Mouse (Mus musculus): ENCODE results near the gene Pfn1. TPM values are rescaled to one million over a fixed set of nuclear protein-coding genes. Genes with fewer than 3 reads are reported as not detected.

Gene Pfn1
- total and polyA plus RNA-seq, 2 experiments from 2014 or later = 903 to 959 TPM

DNA sequence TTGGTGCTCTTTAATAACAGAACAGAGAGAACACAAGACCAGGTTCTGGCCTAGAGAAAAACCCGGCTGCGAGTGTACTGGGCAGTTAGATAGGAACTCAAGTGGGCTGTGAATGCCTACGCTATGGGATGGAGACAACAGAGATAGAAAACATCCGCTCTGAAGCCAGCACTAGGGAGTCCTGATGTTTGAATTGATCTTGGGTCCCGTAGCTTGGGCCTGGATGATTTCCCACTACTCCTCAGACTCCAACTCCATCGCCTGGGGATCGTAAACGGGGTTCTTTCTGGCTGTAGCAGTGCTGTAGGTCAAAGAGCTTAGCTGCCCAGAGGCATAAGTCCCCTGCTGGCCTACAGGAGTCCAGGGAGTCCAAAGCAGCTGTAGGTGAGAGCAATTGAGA is 33.9 kb upstream of the Pfn1 start:
- Histone ChIP-seq H3K36me3 (replicated peaks; ENCODE audit: control insufficient read depth, insufficient read depth, low read length) (peaks cover 26% of the 10 kb centered on the region), H3K9me3 (replicated peaks; ENCODE audit: control insufficient read depth, low read length) (no peaks in the 10 kb centered on the region), H3K4me2 (ENCODE audit: low read depth, low read length) (peak overlapping the region; percentile 71), H3K4me1 (ENCODE audit: control insufficient read depth, insufficient read depth) (peaks cover 20% of the 10 kb centered on the region), H3K4me3 (ENCODE audit: low read depth, low read length) (peak overlapping the region; percentile 69), H3K9ac (replicated peaks; ENCODE audit: low read depth, low read length) (peak overlapping the region; percentile 62), H3K27ac (ENCODE audit: low read depth) (peak overlapping the region; percentile 82), H3K27me3 (ENCODE audit: control insufficient read depth, insufficient read depth, low read length) (no peaks in the 10 kb centered on the region)
- no peak for ATAC-seq (ENCODE audit: insufficient read depth, low read depth)
- 12% methylated on average over 8 of the region's 8 CpGs for WGBS
- TF ChIP-seq CTCF (IDR thresholded peaks at IDR 0.05; ENCODE audit: low read depth) (no peak), EP300 (IDR thresholded peaks at IDR 0.05; ENCODE audit: low read depth) (no peak)
- no peak for DNase-seq (ENCODE audit: low spot score)

DNA sequence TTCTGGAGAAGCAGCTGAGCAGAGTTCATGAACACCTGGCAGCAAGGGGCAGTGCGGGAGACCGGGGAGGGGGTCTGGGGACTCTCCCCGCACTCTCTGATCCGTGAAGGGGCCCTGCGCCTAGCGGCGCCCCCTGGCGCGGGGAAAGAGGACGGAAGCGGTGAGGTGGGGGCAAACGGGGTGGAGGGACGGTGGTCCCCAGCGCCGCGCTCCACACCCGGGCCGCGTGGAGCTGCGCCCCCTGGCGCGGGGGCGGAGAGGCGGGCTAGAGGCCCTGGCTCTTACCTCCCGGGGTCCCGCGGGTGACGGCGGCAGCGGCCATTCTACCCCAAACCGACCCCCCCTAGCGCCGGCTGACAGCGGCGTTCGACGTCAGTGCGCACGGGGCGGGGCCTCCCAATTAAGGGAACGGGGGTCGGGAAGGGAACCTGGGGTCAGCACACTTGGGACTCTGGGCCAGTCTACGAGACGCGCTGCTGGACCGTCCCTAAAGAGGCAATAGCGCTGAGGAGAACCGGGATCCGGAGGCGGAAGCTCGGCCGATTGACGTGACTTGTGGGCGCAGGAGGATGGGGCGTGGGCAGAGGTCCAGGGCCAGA is 33.3 kb upstream of the Pfn1 start, which contains the start of gene Camta2:
TSS of gene Camta2 (minus strand) at position 505 of the 599 bp plus-strand sequence.
- under 1% methylated on average over 54 of the region's 55 CpGs for WGBS
- peak within 1 kb of the TSS; percentile 82 for H3K27ac ChIP-seq (ENCODE audit: low read depth)
- peak within 1 kb of the TSS; percentile 69 for H3K4me3 ChIP-seq (ENCODE audit: low read depth, low read length)
- peak; percentile 76 for DNase-seq (ENCODE audit: low spot score)
- peak; percentile 86 for ATAC-seq (ENCODE audit: insufficient read depth, low read depth)
- H3K27me3 ChIP-seq (ENCODE audit: control insufficient read depth, insufficient read depth, low read length) = no peaks in the 10 kb centered on the region
- peaks cover 20% of the 10 kb centered on the region for H3K4me1 ChIP-seq (ENCODE audit: control insufficient read depth, insufficient read depth)
- peak within 1 kb of the TSS; percentile 62 for H3K9ac ChIP-seq (replicated peaks; ENCODE audit: low read depth, low read length)
- no peaks in the 10 kb centered on the region for H3K9me3 ChIP-seq (replicated peaks; ENCODE audit: control insufficient read depth, low read length)
- H3K4me2 ChIP-seq (ENCODE audit: low read depth, low read length) = peak within 1 kb of the TSS; percentile 71
- TF ChIP-seq EP300 (IDR thresholded peaks at IDR 0.05; ENCODE audit: low read depth) (peak; percentile 56; the same call in 1 of the 2 replicates), CTCF (IDR thresholded peaks at IDR 0.05; ENCODE audit: low read depth) (peak; percentile 40)
- H3K36me3 ChIP-seq (replicated peaks; ENCODE audit: control insufficient read depth, insufficient read depth, low read length) = peaks cover 32% of the 10 kb centered on the region

- peak overlapping the region; percentile 69 for H3K4me3 ChIP-seq (ENCODE audit: low read depth, low read length)
- no peak for DNase-seq (ENCODE audit: low spot score)
Measured at GRCm38 (mm10) chr11:70686901-70687566, 32.6 kb upstream of the Pfn1 start.

DNA sequence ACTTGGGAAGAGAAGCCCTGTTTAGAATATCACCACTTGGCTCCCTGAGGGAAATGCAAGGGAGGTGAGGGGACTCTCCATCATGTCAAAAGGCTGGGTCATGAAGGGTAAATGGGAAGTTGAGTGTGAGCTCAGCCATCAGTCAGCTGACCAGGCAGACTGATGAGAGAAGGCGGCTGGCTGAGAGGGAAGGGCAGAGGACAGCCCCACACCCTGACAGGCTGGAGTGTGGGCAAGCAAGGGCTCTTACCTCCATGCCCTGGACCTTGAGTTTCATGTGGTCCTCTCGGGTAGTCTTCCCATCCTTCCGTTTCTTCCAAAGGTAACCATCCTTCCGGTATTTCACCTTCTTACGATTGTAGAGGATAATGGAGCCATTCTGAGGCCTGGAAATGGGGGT is 29.2 kb upstream of the Pfn1 start:
- H3K27ac ChIP-seq (ENCODE audit: low read depth) = no peak overlapping the region
- ATAC-seq (ENCODE audit: insufficient read depth, low read depth) = no peak
- no peaks in the 10 kb centered on the region for H3K9me3 ChIP-seq (replicated peaks; ENCODE audit: control insufficient read depth, low read length)
- no peak for TF ChIP-seq CTCF (IDR thresholded peaks at IDR 0.05; ENCODE audit: low read depth)
- TF ChIP-seq EP300 (IDR thresholded peaks at IDR 0.05; ENCODE audit: low read depth) = no peak
- WGBS = 83% methylated on average over 5 of the region's 5 CpGs
- H3K36me3 ChIP-seq (replicated peaks; ENCODE audit: control insufficient read depth, insufficient read depth, low read length) = peaks cover 64% of the 10 kb centered on the region
- no peaks in the 10 kb centered on the region for H3K27me3 ChIP-seq (ENCODE audit: control insufficient read depth, insufficient read depth, low read length)
- DNase-seq (ENCODE audit: low spot score) = no peak
- H3K9ac ChIP-seq (replicated peaks; ENCODE audit: low read depth, low read length) = no peak overlapping the region
- no peak overlapping the region for H3K4me2 ChIP-seq (ENCODE audit: low read depth, low read length)
- H3K4me3 ChIP-seq (ENCODE audit: low read depth, low read length) = no peak overlapping the region
- H3K4me1 ChIP-seq (ENCODE audit: control insufficient read depth, insufficient read depth) = peaks cover 15% of the 10 kb centered on the region

More at GRCm38 (mm10) chr11:70686901-70687566, 32.6 kb upstream of the Pfn1 start:
- H3K27me3 ChIP-seq (ENCODE audit: control insufficient read depth, insufficient read depth, low read length) = no peaks in the 10 kb centered on the region
- peak; percentile 43 for ATAC-seq (ENCODE audit: insufficient read depth, low read depth)
- TF ChIP-seq EP300 (IDR thresholded peaks at IDR 0.05; ENCODE audit: low read depth) = no peak
- no peak for TF ChIP-seq CTCF (IDR thresholded peaks at IDR 0.05; ENCODE audit: low read depth)
- peak overlapping the region; percentile 62 for H3K9ac ChIP-seq (replicated peaks; ENCODE audit: low read depth, low read length)
- H3K4me2 ChIP-seq (ENCODE audit: low read depth, low read length) = peak overlapping the region; percentile 71
- H3K36me3 ChIP-seq (replicated peaks; ENCODE audit: control insufficient read depth, insufficient read depth, low read length) = peaks cover 39% of the 10 kb centered on the region
- 3% methylated on average over 16 of the region's 16 CpGs for WGBS
- peaks cover 24% of the 10 kb centered on the region for H3K4me1 ChIP-seq (ENCODE audit: control insufficient read depth, insufficient read depth)
- no peaks in the 10 kb centered on the region for H3K9me3 ChIP-seq (replicated peaks; ENCODE audit: control insufficient read depth, low read length)
- peak overlapping the region; percentile 82 for H3K27ac ChIP-seq (ENCODE audit: low read depth)

- Histone ChIP-seq H3K4me2 (ENCODE audit: low read depth, low read length) (no peak overlapping the region), H3K4me3 (ENCODE audit: low read depth, low read length) (no peak overlapping the region), H3K9ac (replicated peaks; ENCODE audit: low read depth, low read length) (no peak overlapping the region), H3K27ac (ENCODE audit: low read depth) (0 out of 2 replicates have a peak overlapping the region, but pooled peaks have one; percentile 9), H3K36me3 (replicated peaks; ENCODE audit: control insufficient read depth, insufficient read depth, low read length) (peaks cover 71% of the 10 kb centered on the region), H3K4me1 (ENCODE audit: control insufficient read depth, insufficient read depth) (peaks cover 7% of the 10 kb centered on the region), H3K27me3 (ENCODE audit: control insufficient read depth, insufficient read depth, low read length) (no peaks in the 10 kb centered on the region), H3K9me3 (replicated peaks; ENCODE audit: control insufficient read depth, low read length) (no peaks in the 10 kb centered on the region)
- DNase-seq (ENCODE audit: low spot score) = peak; percentile 77
- ATAC-seq (ENCODE audit: insufficient read depth, low read depth) = peak; percentile 75
- WGBS = 38% methylated on average over 11 of the region's 11 CpGs
- peak; percentile 75 for TF ChIP-seq CTCF (IDR thresholded peaks at IDR 0.05; ENCODE audit: low read depth)
- no peak for TF ChIP-seq EP300 (IDR thresholded peaks at IDR 0.05; ENCODE audit: low read depth)
Measured at GRCm38 (mm10) chr11:70681897-70682581, 27.6 kb upstream of the Pfn1 start.

All from heart, postnatal 0 days (tissue).